Mouse (Mus musculus): ENCODE results near the gene Lmo2. TPM values are rescaled to one million over a fixed set of nuclear protein-coding genes. Genes with fewer than 3 reads are reported as not detected.
"Not testable (repeated sequence)": the region's sequence is repeated elsewhere in the genome, so short reads cannot be mapped to it uniquely, and the experiment has no call there.

Gene Lmo2
- polyA plus RNA-seq, 1 experiment from 2014 or later: 41.9 TPM

DNA sequence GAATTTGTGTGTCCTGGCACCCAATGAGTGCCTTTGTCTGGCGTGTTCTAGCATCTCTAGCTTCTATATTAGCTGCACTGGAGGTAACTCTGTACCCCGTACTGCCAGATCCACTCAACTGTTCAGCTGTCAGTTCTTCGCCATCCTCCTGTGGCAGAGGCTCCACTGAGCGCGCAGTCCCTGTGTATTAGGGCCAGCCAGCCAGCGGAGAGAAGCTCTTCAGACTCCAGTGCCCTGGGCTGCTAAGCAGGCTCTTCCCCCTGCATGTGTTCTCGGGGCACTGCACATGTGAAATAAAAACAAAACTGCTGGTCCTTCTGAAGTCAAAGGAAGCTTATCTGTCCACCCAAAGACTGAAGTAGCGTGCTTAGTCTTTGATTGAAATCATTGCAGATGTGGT lies 19.4 kb downstream of the Lmo2 start:
- no peak overlapping the region for H3K9ac ChIP-seq (ENCODE audit: low read length)
- H3K4me3 ChIP-seq (ENCODE audit: low read depth, low read length): no peak overlapping the region
- H3K27me3 ChIP-seq (ENCODE audit: control insufficient read depth, insufficient read depth, low read length): peaks cover 3% of the 10 kb centered on the region; the same call in 1 of the 2 replicates
- H3K4me2 ChIP-seq (ENCODE audit: low read depth, low read length, severe bottlenecking): no peak overlapping the region
- H3K4me1 ChIP-seq (replicated peaks; ENCODE audit: control insufficient read depth, insufficient read depth, low read length): peaks cover 3% of the 10 kb centered on the region; the same call in 1 of the 2 replicates
- 56% methylated on average over 8 of the region's 8 CpGs for WGBS
- ATAC-seq (replicated peaks; ENCODE audit: low FRiP score) (no peak), DNase-seq (ENCODE audit: low spot score) (no peak)
- H3K36me3 ChIP-seq (ENCODE audit: control insufficient read depth, insufficient read depth, low read length): no peaks in the 10 kb centered on the region
- no peaks in the 10 kb centered on the region for H3K9me3 ChIP-seq (ENCODE audit: control insufficient read depth, low read length)
- H3K27ac ChIP-seq (ENCODE audit: low read depth, low read length): peak overlapping the region; percentile 62

DNA sequence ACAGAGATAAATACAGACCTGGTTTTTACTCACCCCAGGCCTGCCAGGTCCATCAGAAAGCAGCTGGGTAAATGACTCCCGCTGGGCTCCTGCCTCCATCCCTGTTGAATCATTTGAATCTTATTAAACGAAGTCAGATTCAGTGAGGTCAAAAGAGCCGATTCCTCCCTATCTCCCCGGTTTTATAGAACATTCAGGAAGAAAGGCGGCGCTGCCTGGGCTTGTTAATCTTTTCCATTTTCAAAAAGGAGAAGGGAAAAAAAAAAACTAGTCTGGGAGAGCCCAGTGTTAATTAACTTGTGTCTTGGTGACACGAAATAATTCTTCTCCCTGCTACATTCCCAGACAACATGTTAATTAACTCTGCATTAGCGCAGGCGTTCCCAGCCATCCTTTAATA lies 19.9 kb downstream of the Lmo2 start:
- Histone ChIP-seq H3K4me1 (replicated peaks; ENCODE audit: control insufficient read depth, insufficient read depth, low read length) (peaks cover 3% of the 10 kb centered on the region; the same call in 1 of the 2 replicates), H3K4me3 (ENCODE audit: low read depth, low read length) (no peak overlapping the region), H3K27ac (ENCODE audit: low read depth, low read length) (0 out of 2 replicates have a peak overlapping the region, but pooled peaks have one; percentile 62), H3K36me3 (ENCODE audit: control insufficient read depth, insufficient read depth, low read length) (no peaks in the 10 kb centered on the region), H3K9me3 (ENCODE audit: control insufficient read depth, low read length) (no peaks in the 10 kb centered on the region), H3K4me2 (ENCODE audit: low read depth, low read length, severe bottlenecking) (no peak overlapping the region), H3K27me3 (ENCODE audit: control insufficient read depth, insufficient read depth, low read length) (no peaks in the 10 kb centered on the region), H3K9ac (ENCODE audit: low read length) (no peak overlapping the region)
- no peak for ATAC-seq (replicated peaks; ENCODE audit: low FRiP score)
- WGBS: 17% methylated on average over 9 of the region's 9 CpGs
- no peak for DNase-seq (ENCODE audit: low spot score)

DNA sequence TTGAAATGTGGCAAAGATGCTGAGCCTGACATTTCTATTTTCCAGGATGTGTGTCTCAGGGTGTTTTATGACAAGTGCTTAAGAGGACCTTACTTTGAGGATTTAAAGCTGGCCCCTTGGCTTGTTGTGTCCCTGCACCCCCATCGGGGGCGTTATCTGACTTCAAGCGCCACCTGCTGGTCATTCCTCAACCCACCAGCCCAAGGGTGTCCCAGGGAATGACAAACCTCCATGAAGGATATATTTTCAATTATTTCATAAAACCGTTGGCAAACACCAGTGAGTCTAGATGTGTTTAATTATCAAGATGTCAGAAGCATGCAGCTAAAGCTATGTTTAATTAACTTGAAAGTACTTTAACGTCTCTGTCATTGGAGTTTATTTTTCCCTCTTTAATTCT lies 24.5 kb downstream of the Lmo2 start:
- 9% methylated on average over 5 of the region's 5 CpGs for WGBS
- peak; percentile 86 for DNase-seq (ENCODE audit: low spot score)
- H3K36me3 ChIP-seq (ENCODE audit: control insufficient read depth, insufficient read depth, low read length): no peaks in the 10 kb centered on the region

DNA sequence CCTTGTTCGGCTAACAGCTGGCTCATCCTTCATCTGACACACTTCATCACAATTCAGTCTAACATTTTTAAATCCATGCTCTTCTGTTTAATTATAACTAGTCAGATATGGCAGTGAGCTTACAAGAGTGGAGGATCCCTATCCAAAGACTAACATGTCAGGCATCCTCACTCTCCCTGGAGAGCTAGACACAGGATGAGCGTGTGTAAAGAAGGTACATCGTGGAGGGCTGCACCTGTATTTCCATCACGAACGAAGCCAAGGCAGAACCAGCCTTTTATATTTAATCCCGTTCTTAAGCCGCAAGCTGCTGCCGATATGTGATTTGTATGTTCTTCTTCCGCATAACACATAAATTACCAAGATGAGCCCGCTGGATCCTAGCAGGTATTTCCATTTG lies 25.4 kb downstream of the Lmo2 start:
- Histone ChIP-seq H3K4me2 (ENCODE audit: low read depth, low read length, severe bottlenecking) (no peak overlapping the region), H3K4me1 (replicated peaks; ENCODE audit: control insufficient read depth, insufficient read depth, low read length) (no peaks in the 10 kb centered on the region), H3K9me3 (ENCODE audit: control insufficient read depth, low read length) (no peaks in the 10 kb centered on the region), H3K27me3 (ENCODE audit: control insufficient read depth, insufficient read depth, low read length) (no peaks in the 10 kb centered on the region), H3K4me3 (ENCODE audit: low read depth, low read length) (no peak overlapping the region), H3K36me3 (ENCODE audit: control insufficient read depth, insufficient read depth, low read length) (no peaks in the 10 kb centered on the region), H3K9ac (ENCODE audit: low read length) (no peak overlapping the region), H3K27ac (ENCODE audit: low read depth, low read length) (no peak overlapping the region)
- 92% methylated on average over 10 of the region's 10 CpGs for WGBS
- no peak for ATAC-seq (replicated peaks; ENCODE audit: low FRiP score)
- DNase-seq (ENCODE audit: low spot score): no peak

More for the DNA sequence above, 24.5 kb downstream of the Lmo2 start:
- Histone ChIP-seq H3K27me3 (ENCODE audit: control insufficient read depth, insufficient read depth, low read length) (no peaks in the 10 kb centered on the region), H3K4me3 (ENCODE audit: low read depth, low read length) (no peak overlapping the region), H3K9me3 (ENCODE audit: control insufficient read depth, low read length) (no peaks in the 10 kb centered on the region), H3K9ac (ENCODE audit: low read length) (no peak overlapping the region), H3K4me2 (ENCODE audit: low read depth, low read length, severe bottlenecking) (no peak overlapping the region), H3K4me1 (replicated peaks; ENCODE audit: control insufficient read depth, insufficient read depth, low read length) (peaks cover 2% of the 10 kb centered on the region; the same call in 1 of the 2 replicates), H3K27ac (ENCODE audit: low read depth, low read length) (no peak overlapping the region)
- ATAC-seq (replicated peaks; ENCODE audit: low FRiP score): peak; percentile 79; the same call in 1 of the 2 replicates

DNA sequence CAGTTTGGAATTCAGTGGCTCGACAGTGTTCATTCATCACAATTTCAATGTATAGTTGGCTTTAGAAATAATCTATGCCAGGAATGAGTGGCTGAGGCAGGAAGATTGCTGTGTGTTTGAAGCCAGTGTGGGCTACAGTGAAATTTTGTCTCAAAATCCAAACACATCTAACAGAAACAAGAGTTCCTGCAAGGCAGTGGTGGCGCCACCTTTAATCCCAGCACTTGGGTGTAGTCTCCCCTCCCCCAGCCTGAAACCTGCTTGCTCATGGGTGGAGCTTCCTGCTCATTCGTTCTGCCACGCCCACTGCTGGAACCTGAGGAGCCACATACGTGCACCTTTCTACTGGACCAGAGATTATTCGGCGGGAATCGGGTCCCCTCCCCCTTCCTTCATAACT lies 29.8 kb downstream of the Lmo2 start:
- H3K9ac ChIP-seq (ENCODE audit: low read length); H3K36me3 ChIP-seq (ENCODE audit: control insufficient read depth, insufficient read depth, low read length); H3K4me3 ChIP-seq (ENCODE audit: low read depth, low read length); DNase-seq (ENCODE audit: low spot score); H3K4me2 ChIP-seq (ENCODE audit: low read depth, low read length, severe bottlenecking); H3K9me3 ChIP-seq (ENCODE audit: control insufficient read depth, low read length); H3K27me3 ChIP-seq (ENCODE audit: control insufficient read depth, insufficient read depth, low read length); H3K27ac ChIP-seq (ENCODE audit: low read depth, low read length); ATAC-seq (replicated peaks; ENCODE audit: low FRiP score); H3K4me1 ChIP-seq (replicated peaks; ENCODE audit: control insufficient read depth, insufficient read depth, low read length): not testable (repeated sequence)
- 73% methylated on average over 5 of the region's 8 CpGs for WGBS

DNA sequence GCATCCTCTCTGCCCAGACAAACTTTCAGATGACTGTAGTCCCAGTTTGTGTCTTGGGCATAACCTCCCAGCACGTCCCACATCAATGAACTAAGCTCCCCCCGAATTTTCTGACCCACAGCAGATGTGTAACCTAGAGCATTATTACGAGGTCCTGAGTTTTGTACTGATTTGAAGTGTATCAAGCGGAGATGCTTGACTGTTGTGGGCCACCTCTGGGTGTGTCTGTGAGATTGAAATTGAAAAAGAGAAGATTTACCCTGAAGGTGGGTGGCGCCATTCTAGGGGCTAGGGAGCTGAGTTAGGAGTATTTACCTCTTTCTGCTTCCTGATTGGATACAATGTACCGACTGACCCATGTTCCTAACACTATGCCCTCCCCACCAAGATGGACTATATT lies 31.9 kb downstream of the Lmo2 start:
- H3K27ac ChIP-seq (ENCODE audit: low read depth, low read length): no peak overlapping the region
- no peaks in the 10 kb centered on the region for H3K36me3 ChIP-seq (ENCODE audit: control insufficient read depth, insufficient read depth, low read length)
- WGBS: 84% methylated on average over 6 of the region's 6 CpGs
- no peak for ATAC-seq (replicated peaks; ENCODE audit: low FRiP score)
- no peak overlapping the region for H3K4me2 ChIP-seq (ENCODE audit: low read depth, low read length, severe bottlenecking)
- no peak overlapping the region for H3K4me3 ChIP-seq (ENCODE audit: low read depth, low read length)
- H3K9ac ChIP-seq (ENCODE audit: low read length): no peak overlapping the region
- H3K27me3 ChIP-seq (ENCODE audit: control insufficient read depth, insufficient read depth, low read length): no peaks in the 10 kb centered on the region
- H3K4me1 ChIP-seq (replicated peaks; ENCODE audit: control insufficient read depth, insufficient read depth, low read length): peaks cover 4% of the 10 kb centered on the region; the same call in 1 of the 2 replicates
- H3K9me3 ChIP-seq (ENCODE audit: control insufficient read depth, low read length): no peaks in the 10 kb centered on the region
- no peak for DNase-seq (ENCODE audit: low spot score)

DNA sequence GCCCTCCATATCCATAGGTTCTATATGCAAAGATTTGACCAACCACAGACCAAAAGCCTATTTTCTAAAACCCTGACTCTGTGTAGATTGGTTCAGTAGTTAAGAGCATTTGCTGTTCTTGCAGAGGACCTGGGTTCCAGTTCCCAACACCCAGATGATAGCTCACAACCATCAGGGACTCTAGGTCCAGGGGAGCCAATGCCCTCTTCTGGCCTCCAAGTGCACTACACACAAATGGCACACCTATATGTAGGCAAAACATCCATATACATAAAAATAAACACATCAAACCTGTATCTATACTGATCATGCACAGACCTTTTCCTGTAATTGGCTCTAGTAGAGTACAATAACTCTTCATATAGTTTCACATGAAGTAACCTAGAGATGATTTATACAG lies 33.5 kb downstream of the Lmo2 start:
- DNase-seq (ENCODE audit: low spot score): no peak
- Histone ChIP-seq H3K9ac (ENCODE audit: low read length) (no peak overlapping the region), H3K4me1 (replicated peaks; ENCODE audit: control insufficient read depth, insufficient read depth, low read length) (peaks cover 4% of the 10 kb centered on the region; the same call in 1 of the 2 replicates), H3K4me3 (ENCODE audit: low read depth, low read length) (no peak overlapping the region), H3K27me3 (ENCODE audit: control insufficient read depth, insufficient read depth, low read length) (no peaks in the 10 kb centered on the region), H3K36me3 (ENCODE audit: control insufficient read depth, insufficient read depth, low read length) (no peaks in the 10 kb centered on the region), H3K4me2 (ENCODE audit: low read depth, low read length, severe bottlenecking) (no peak overlapping the region), H3K9me3 (ENCODE audit: control insufficient read depth, low read length) (no peaks in the 10 kb centered on the region), H3K27ac (ENCODE audit: low read depth, low read length) (no peak overlapping the region)
- ATAC-seq (replicated peaks; ENCODE audit: low FRiP score): no peak

DNA sequence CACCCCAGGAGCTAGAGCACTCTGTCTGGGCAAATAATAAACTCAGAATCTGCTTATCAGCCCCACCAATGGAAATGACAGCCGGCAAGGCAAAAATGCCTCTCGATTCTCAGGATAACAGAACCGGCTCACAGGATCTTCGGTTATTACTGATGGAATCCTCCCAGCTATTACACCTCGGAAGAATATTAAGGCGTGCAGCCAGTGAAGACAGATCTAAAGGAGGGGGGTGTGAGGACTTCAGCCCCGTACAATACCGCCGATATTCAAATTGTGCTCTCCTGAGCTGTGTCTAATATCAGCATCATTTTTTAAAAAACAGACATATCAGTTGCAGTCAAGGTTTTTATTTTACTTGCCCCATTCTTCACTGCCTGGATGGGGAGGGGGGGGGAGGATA lies 34.4 kb downstream of the Lmo2 start:
- Histone ChIP-seq H3K27me3 (ENCODE audit: control insufficient read depth, insufficient read depth, low read length) (no peaks in the 10 kb centered on the region), H3K36me3 (ENCODE audit: control insufficient read depth, insufficient read depth, low read length) (no peaks in the 10 kb centered on the region), H3K9me3 (ENCODE audit: control insufficient read depth, low read length) (no peaks in the 10 kb centered on the region), H3K27ac (ENCODE audit: low read depth, low read length) (no peak overlapping the region), H3K4me1 (replicated peaks; ENCODE audit: control insufficient read depth, insufficient read depth, low read length) (peaks cover 4% of the 10 kb centered on the region; the same call in 1 of the 2 replicates), H3K9ac (ENCODE audit: low read length) (no peak overlapping the region), H3K4me2 (ENCODE audit: low read depth, low read length, severe bottlenecking) (no peak overlapping the region), H3K4me3 (ENCODE audit: low read depth, low read length) (no peak overlapping the region)
- 70% methylated on average over 9 of the region's 9 CpGs for WGBS
- DNase-seq (ENCODE audit: low spot score): no peak
- ATAC-seq (replicated peaks; ENCODE audit: low FRiP score): no peak

DNA sequence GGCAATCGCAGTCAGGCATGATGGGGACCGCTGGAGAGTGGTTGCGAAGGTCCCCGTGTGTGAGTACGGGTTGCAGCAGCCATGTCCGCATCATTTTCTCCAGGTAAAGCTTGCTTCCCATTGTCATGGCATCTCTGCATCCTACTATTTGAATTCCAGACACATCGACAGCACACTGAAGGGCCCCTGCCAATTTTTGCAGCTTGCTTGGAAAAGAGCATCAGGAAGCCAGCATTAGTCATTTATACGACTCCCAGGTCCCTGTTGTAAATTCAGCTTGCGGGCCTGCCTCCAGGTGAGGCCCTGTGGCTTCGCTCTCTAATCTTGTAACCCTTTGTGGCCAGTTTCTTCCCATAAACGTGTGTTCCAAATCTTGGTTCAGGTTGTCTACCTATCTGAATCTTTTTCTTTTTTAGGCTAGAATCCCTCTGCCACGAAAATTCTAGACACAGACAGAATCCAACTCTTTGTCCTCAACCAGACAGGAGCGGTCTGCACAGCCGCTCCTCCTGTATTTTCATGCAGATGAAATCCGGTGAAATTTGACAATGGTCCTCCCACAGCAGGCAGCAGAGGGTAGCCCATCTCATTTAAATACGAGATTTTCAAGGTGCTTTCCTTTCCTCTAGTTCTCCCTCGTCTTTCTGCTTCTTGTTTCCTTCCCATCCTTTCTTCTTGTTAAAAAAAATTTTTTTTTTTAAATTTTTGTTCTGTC lies 35.0 kb downstream of the Lmo2 start:
- ATAC-seq (replicated peaks; ENCODE audit: low FRiP score) (no peak), DNase-seq (ENCODE audit: low spot score) (no peak)
- Histone ChIP-seq H3K27me3 (ENCODE audit: control insufficient read depth, insufficient read depth, low read length) (no peaks in the 10 kb centered on the region), H3K4me2 (ENCODE audit: low read depth, low read length, severe bottlenecking) (no peak overlapping the region), H3K27ac (ENCODE audit: low read depth, low read length) (no peak overlapping the region), H3K9ac (ENCODE audit: low read length) (no peak overlapping the region), H3K4me3 (ENCODE audit: low read depth, low read length) (no peak overlapping the region), H3K9me3 (ENCODE audit: control insufficient read depth, low read length) (no peaks in the 10 kb centered on the region), H3K36me3 (ENCODE audit: control insufficient read depth, insufficient read depth, low read length) (no peaks in the 10 kb centered on the region), H3K4me1 (replicated peaks; ENCODE audit: control insufficient read depth, insufficient read depth, low read length) (peaks cover 4% of the 10 kb centered on the region; the same call in 1 of the 2 replicates)
- 22% methylated on average over 17 of the region's 17 CpGs for WGBS
